Mouse (Mus musculus): ENCODE measurements around the gene Slc38a4. TPM values are rescaled to one million over a fixed set of nuclear protein-coding genes. Genes with fewer than 3 reads are reported as not detected.
A peak's percentile ranks its signal among the peaks of the same experiment; 100 is the strongest.

Gene Slc38a4
- polyA plus RNA-seq, 1 experiment from 2014 or later: 0.37 TPM

GRCm38 (mm10) chr15:97060102-97060501 lies 4.3 kb upstream of the Slc38a4 start:
- Histone ChIP-seq H3K9ac (replicated peaks; ENCODE audit: low read depth, low read length) (no peak overlapping the region), H3K4me2 (ENCODE audit: low read depth, low read length) (no peak overlapping the region), H3K4me3 (ENCODE audit: low read depth, low read length) (no peak overlapping the region), H3K27ac (ENCODE audit: low read depth, low read length) (no peak overlapping the region), H3K36me3 (ENCODE audit: control insufficient read depth, insufficient read depth, low read length) (no peaks in the 10 kb centered on the region), H3K27me3 (ENCODE audit: control insufficient read depth, insufficient read depth, low read length) (no peaks in the 10 kb centered on the region), H3K9me3 (ENCODE audit: control insufficient read depth, low read length) (no peaks in the 10 kb centered on the region; the same call in 1 of the 2 replicates), H3K4me1 (ENCODE audit: control insufficient read depth, insufficient read depth, low read length) (no peaks in the 10 kb centered on the region)
- no peak for ATAC-seq (ENCODE audit: low read depth)
- 93% methylated on average over 14 of the region's 14 CpGs for WGBS

- Histone ChIP-seq H3K9me3 (ENCODE audit: control insufficient read depth, low read length) (no peaks in the 10 kb centered on the region; the same call in 1 of the 2 replicates), H3K36me3 (ENCODE audit: control insufficient read depth, insufficient read depth, low read length) (no peaks in the 10 kb centered on the region), H3K9ac (replicated peaks; ENCODE audit: low read depth, low read length) (no peak overlapping the region), H3K27ac (ENCODE audit: low read depth, low read length) (no peak overlapping the region), H3K4me2 (ENCODE audit: low read depth, low read length) (no peak overlapping the region), H3K4me1 (ENCODE audit: control insufficient read depth, insufficient read depth, low read length) (no peaks in the 10 kb centered on the region), H3K4me3 (ENCODE audit: low read depth, low read length) (no peak overlapping the region), H3K27me3 (ENCODE audit: control insufficient read depth, insufficient read depth, low read length) (no peaks in the 10 kb centered on the region)
- 90% methylated on average over 24 of the region's 24 CpGs for WGBS
- ATAC-seq (ENCODE audit: low read depth): no peak
Observed at GRCm38 (mm10) chr15:97059071-97060041, 3.6 kb upstream of the Slc38a4 start.

GRCm38 (mm10) chr15:97054767-97055489 lies 828 bp downstream of the Slc38a4 start:
- no peak overlapping the region; the same call in 1 of the 2 replicates for H3K9ac ChIP-seq (replicated peaks; ENCODE audit: low read depth, low read length)
- H3K27ac ChIP-seq (ENCODE audit: low read depth, low read length): no peak overlapping the region
- H3K4me1 ChIP-seq (ENCODE audit: control insufficient read depth, insufficient read depth, low read length): no peaks in the 10 kb centered on the region
- peak overlapping the region; percentile 22 for H3K4me3 ChIP-seq (ENCODE audit: low read depth, low read length)
- no peaks in the 10 kb centered on the region for H3K36me3 ChIP-seq (ENCODE audit: control insufficient read depth, insufficient read depth, low read length)
- H3K4me2 ChIP-seq (ENCODE audit: low read depth, low read length): peak overlapping the region; percentile 45
- 37% methylated on average over 31 of the region's 31 CpGs for WGBS
- ATAC-seq (ENCODE audit: low read depth): no peak
- H3K27me3 ChIP-seq (ENCODE audit: control insufficient read depth, insufficient read depth, low read length): no peaks in the 10 kb centered on the region
- H3K9me3 ChIP-seq (ENCODE audit: control insufficient read depth, low read length): no peaks in the 10 kb centered on the region; the same call in 1 of the 2 replicates

GRCm38 (mm10) chr15:97054131-97054530 lies 1.6 kb downstream of the Slc38a4 start:
- 48% methylated on average over 15 of the region's 15 CpGs for WGBS
- Histone ChIP-seq H3K27ac (ENCODE audit: low read depth, low read length) (no peak overlapping the region), H3K36me3 (ENCODE audit: control insufficient read depth, insufficient read depth, low read length) (no peaks in the 10 kb centered on the region), H3K4me2 (ENCODE audit: low read depth, low read length) (peak overlapping the region; percentile 45; the same call in 1 of the 2 replicates), H3K4me3 (ENCODE audit: low read depth, low read length) (peak overlapping the region; percentile 22; the same call in 1 of the 2 replicates), H3K9ac (replicated peaks; ENCODE audit: low read depth, low read length) (no peak overlapping the region), H3K4me1 (ENCODE audit: control insufficient read depth, insufficient read depth, low read length) (no peaks in the 10 kb centered on the region), H3K27me3 (ENCODE audit: control insufficient read depth, insufficient read depth, low read length) (no peaks in the 10 kb centered on the region), H3K9me3 (ENCODE audit: control insufficient read depth, low read length) (no peaks in the 10 kb centered on the region; the same call in 1 of the 2 replicates)
- ATAC-seq (ENCODE audit: low read depth): no peak

- Histone ChIP-seq H3K27me3 (ENCODE audit: control insufficient read depth, insufficient read depth, low read length) (no peaks in the 10 kb centered on the region), H3K36me3 (ENCODE audit: control insufficient read depth, insufficient read depth, low read length) (no peaks in the 10 kb centered on the region), H3K27ac (ENCODE audit: low read depth, low read length) (no peak overlapping the region), H3K9me3 (ENCODE audit: control insufficient read depth, low read length) (no peaks in the 10 kb centered on the region; the same call in 1 of the 2 replicates), H3K4me3 (ENCODE audit: low read depth, low read length) (no peak overlapping the region), H3K9ac (replicated peaks; ENCODE audit: low read depth, low read length) (no peak overlapping the region), H3K4me1 (ENCODE audit: control insufficient read depth, insufficient read depth, low read length) (no peaks in the 10 kb centered on the region), H3K4me2 (ENCODE audit: low read depth, low read length) (no peak overlapping the region)
- 75% methylated on average over 12 of the region's 12 CpGs for WGBS
- no peak for ATAC-seq (ENCODE audit: low read depth)
Observed at GRCm38 (mm10) chr15:97050436-97050835, 5.3 kb downstream of the Slc38a4 start.

GRCm38 (mm10) chr15:97050011-97050410 lies 5.7 kb downstream of the Slc38a4 start:
- H3K27me3 ChIP-seq (ENCODE audit: control insufficient read depth, insufficient read depth, low read length): no peaks in the 10 kb centered on the region
- 60% methylated on average over 10 of the region's 10 CpGs for WGBS

GRCm38 (mm10) chr15:97049281-97049841 lies 6.4 kb downstream of the Slc38a4 start:
- no peak overlapping the region for H3K4me2 ChIP-seq (ENCODE audit: low read depth, low read length)
- no peaks in the 10 kb centered on the region for H3K4me1 ChIP-seq (ENCODE audit: control insufficient read depth, insufficient read depth, low read length)
- H3K36me3 ChIP-seq (ENCODE audit: control insufficient read depth, insufficient read depth, low read length): no peaks in the 10 kb centered on the region
- no peak overlapping the region for H3K4me3 ChIP-seq (ENCODE audit: low read depth, low read length)
- no peaks in the 10 kb centered on the region for H3K9me3 ChIP-seq (ENCODE audit: control insufficient read depth, low read length)
- H3K27me3 ChIP-seq (ENCODE audit: control insufficient read depth, insufficient read depth, low read length): no peaks in the 10 kb centered on the region
- H3K27ac ChIP-seq (ENCODE audit: low read depth, low read length): no peak overlapping the region
- WGBS: 61% methylated on average over 11 of the region's 11 CpGs
- no peak overlapping the region for H3K9ac ChIP-seq (replicated peaks; ENCODE audit: low read depth, low read length)
- no peak for ATAC-seq (ENCODE audit: low read depth)

More at GRCm38 (mm10) chr15:97050011-97050410, 5.7 kb downstream of the Slc38a4 start:
- Histone ChIP-seq H3K4me2 (ENCODE audit: low read depth, low read length) (no peak overlapping the region), H3K4me1 (ENCODE audit: control insufficient read depth, insufficient read depth, low read length) (no peaks in the 10 kb centered on the region), H3K4me3 (ENCODE audit: low read depth, low read length) (no peak overlapping the region), H3K27ac (ENCODE audit: low read depth, low read length) (no peak overlapping the region), H3K36me3 (ENCODE audit: control insufficient read depth, insufficient read depth, low read length) (no peaks in the 10 kb centered on the region), H3K9me3 (ENCODE audit: control insufficient read depth, low read length) (no peaks in the 10 kb centered on the region; the same call in 1 of the 2 replicates), H3K9ac (replicated peaks; ENCODE audit: low read depth, low read length) (no peak overlapping the region)
- ATAC-seq (ENCODE audit: low read depth): no peak

- 92% methylated on average over 5 of the region's 5 CpGs for WGBS
- Histone ChIP-seq H3K36me3 (ENCODE audit: control insufficient read depth, insufficient read depth, low read length) (no peaks in the 10 kb centered on the region), H3K4me1 (ENCODE audit: control insufficient read depth, insufficient read depth, low read length) (no peaks in the 10 kb centered on the region), H3K27me3 (ENCODE audit: control insufficient read depth, insufficient read depth, low read length) (no peaks in the 10 kb centered on the region), H3K27ac (ENCODE audit: low read depth, low read length) (no peak overlapping the region), H3K9me3 (ENCODE audit: control insufficient read depth, low read length) (no peaks in the 10 kb centered on the region), H3K4me3 (ENCODE audit: low read depth, low read length) (no peak overlapping the region), H3K4me2 (ENCODE audit: low read depth, low read length) (no peak overlapping the region), H3K9ac (replicated peaks; ENCODE audit: low read depth, low read length) (no peak overlapping the region)
- no peak for ATAC-seq (ENCODE audit: low read depth)
Observed at GRCm38 (mm10) chr15:97048267-97048666, 7.5 kb downstream of the Slc38a4 start.
